Mouse (Mus musculus): ENCODE measurements around the gene Fam69b. TPM values are rescaled to one million over a fixed set of nuclear protein-coding genes. Genes with fewer than 3 reads are reported as not detected.

Fam69b gene
- total RNA-seq, 2 experiments from 2014 or later, result 88.2 to 90.8 TPM

DNA sequence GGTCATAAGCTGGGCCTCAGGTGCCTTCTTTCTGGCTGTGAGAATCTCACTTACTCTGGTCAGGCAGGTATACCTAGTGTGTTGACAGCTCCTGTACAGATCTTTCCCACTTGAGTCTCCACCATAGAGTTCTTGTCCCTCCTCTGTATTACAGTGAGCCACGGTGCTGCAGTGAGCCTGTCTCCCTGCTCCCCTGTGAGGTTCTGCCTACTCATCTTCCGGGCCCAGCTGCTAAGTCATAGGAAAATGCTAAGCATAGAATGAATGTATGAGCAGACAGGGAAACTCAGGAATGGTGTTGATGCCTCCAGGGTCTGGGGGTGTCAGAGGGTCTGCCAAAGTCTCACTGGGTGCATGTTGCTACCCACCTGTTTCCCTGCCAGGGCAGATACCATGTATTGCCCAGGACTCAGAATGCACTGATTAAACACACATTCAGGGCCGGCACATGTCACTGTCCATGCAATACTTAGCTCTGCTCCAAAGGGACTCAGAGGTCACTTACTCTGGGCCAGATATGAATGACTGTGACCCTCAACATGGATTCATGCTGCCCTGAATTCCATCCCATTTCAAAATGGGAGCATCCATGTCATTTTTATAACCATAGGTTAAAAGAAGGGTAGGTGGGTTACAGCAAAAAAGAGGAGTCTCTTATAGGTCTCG is 12.7 kb upstream of the Fam69b start:
- intact Hi-C loops (cut with DNase I), result no loop called here
- no peak for DNase-seq (ENCODE audit: extremely low spot score in 1 of 2, low spot score in 2 of 2)

GRCm38 (mm10) chr2:26617331-26617730 is 10.9 kb upstream of the Fam69b start:
- no peak for DNase-seq (ENCODE audit: extremely low spot score in 1 of 2, low spot score in 2 of 2)
- intact Hi-C loops (cut with DNase I), result no loop called here

DNA sequence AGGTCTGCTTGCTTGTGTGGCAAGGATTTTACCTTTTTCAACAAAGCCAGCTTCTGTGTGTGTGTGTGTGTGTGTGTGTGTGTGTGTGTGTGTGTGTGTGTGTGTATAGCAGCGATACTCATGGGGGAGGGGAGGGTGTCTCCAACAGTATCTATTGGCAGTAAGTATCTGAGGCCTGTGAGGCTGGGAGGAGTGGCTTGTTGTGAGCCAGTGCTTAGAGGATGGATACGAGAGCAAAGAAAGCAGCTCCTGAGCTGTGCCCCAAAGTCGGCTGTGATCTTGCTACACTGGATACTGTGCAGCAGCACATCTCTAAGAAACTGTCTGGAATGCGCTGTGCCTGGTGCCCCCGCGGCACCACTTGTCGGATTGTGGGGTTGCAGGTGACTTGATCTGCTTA is 10.3 kb upstream of the Fam69b start:
- intact Hi-C loops (cut with DNase I), result no loop called here
- no peak for DNase-seq (ENCODE audit: extremely low spot score in 1 of 2, low spot score in 2 of 2)

DNA sequence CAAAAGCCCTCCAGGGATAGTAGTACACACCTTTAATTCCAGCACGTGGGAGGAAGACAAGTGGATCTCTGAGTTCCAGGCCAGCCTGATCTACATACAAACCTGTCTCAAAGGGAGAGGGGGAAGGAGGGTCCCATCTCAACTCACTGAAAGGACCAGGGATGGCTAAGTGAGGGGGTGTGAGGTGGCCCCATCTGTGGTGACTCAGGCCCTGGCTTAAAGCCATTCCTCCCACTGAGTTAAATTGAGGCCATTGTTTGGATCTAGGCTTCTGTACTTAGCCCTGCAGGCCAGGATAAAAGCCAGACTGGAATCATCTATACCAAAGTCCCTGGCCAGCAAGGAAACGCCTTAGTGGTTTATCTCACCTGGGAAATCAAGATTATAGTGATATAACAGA is 7.0 kb upstream of the Fam69b start:
- DNase-seq (ENCODE audit: extremely low spot score in 1 of 2, low spot score in 2 of 2), result no peak
- intact Hi-C loops (cut with DNase I), result no loop called here

DNA sequence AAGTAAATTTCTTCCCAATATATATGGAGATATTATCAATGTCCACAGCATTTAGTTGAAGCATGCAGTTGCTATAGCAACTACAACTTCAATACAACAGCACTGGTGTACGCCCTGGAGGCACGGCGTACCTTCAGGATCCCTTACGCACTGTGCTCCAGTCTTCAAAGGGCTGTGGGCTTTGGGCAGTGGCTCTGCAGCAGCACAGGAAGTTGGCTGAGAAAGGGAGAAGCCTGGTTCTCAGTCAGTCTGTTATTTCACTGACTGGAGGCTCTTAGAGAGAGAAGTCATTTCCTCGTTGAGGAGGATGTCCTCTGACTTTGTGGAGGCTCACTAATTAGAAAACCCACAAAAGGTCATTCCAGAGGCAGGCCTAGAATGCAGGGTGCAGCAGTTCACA is 5.3 kb upstream of the Fam69b start:
- intact Hi-C loops (cut with DNase I), result no loop called here
- no peak for DNase-seq (ENCODE audit: extremely low spot score in 1 of 2, low spot score in 2 of 2)

DNA sequence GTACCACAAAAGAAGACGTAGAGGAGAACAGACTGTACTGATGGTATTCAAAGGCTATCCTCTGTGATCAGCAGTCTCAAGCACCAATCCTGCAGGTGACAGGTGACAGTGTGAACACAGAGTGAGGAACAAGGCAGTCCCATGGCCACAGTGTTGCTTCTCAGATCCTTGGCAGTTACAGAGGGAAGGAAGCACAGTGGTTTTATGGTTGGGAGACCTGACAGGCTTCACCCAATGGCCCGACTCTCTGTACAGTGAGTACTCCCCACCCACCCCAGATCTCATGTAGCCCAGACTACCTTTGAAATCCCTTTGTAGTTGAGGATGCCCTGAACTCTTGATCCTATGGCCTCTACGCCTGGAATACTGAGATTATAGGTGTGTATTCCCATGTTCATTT is 2.8 kb upstream of the Fam69b start:
- no peak for DNase-seq (ENCODE audit: extremely low spot score in 1 of 2, low spot score in 2 of 2)
- intact Hi-C loops (cut with DNase I), result no loop called here

GRCm38 (mm10) chr2:26626081-26626480 is 2.2 kb upstream of the Fam69b start:
- intact Hi-C loops (cut with DNase I), result no loop called here
- no peak for DNase-seq (ENCODE audit: extremely low spot score in 1 of 2, low spot score in 2 of 2)

GRCm38 (mm10) chr2:26628792-26629437 is 658 bp downstream of the Fam69b start:
- no peak for DNase-seq (ENCODE audit: extremely low spot score in 1 of 2, low spot score in 2 of 2)
- intact Hi-C loops (cut with DNase I), result no loop called here

DNA sequence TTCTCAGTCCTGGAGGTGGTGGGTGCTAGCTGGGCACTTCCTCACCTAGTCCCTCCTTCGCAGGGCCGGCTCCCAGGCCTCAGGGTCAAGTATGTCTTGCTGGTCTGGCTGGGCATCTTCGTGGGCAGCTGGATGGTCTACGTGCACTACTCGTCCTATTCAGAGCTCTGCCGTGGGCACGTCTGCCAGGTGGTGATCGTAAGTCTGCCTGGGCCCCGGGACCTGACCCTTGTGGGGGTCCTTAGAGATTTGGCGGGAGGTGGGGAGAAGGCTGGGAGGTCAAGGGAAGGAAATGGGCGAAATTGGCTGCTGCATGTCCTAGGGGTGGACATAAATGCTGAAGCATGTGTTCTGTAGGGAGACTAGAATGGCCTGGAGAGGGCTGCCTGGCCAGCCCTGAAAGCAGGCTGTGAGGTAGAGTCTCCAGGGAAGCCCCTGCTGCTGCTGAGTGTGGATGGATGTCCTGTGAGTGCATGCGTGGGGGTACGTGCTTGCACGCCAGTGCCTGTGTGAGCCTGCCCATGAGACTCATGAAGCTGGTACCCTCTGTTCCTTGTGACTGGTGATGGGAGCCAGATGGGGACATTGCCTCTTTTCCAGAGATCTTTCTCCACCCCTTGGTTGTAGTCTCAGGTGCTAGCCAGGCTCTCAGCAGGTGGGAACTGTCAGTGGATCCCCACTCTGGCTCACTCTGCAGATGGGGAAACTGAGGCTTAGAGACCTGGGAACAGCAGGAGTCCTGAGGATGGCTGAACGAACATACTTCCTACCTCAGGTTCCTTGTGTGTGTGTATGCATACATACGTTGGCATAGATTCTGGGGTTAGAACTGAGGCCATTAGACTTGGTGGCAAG is 4.5 kb downstream of the Fam69b start:
- intact Hi-C loops (cut with DNase I), result no loop called here
- DNase-seq (ENCODE audit: extremely low spot score in 1 of 2, low spot score in 2 of 2), result no peak

DNA sequence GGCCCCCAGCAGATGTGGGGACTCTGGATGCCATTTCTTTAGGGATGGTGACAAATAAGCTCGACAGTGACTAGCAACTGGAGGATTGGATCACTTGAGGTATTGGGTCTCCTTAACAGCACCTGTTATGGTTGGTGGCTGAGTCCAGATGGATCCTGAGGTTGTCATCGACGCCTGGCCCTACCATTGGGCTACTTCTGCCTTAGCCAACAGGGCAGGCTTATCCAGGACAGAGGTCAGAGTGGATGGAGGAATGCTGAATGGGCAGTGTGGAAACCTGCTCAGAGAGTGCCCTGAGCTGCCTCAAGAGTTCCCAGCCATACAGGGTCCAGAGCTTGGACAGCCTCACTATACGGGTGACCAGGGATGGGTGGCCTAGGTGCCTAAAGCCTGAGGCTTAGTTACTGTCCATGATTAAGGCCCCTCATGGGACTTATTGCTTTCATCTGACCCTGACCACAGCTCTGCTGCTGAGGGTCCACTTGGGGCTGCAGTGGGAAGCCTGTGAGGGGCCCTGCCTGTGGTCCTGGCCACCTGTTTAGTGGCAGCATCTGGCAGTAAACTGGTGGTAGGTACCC is 5.8 kb downstream of the Fam69b start:
- intact Hi-C loops (cut with DNase I), result no loop called here
- peak in 1 of 2 experiments; percentile 11 for DNase-seq (ENCODE audit: extremely low spot score in 1 of 2, low spot score in 2 of 2)

DNA sequence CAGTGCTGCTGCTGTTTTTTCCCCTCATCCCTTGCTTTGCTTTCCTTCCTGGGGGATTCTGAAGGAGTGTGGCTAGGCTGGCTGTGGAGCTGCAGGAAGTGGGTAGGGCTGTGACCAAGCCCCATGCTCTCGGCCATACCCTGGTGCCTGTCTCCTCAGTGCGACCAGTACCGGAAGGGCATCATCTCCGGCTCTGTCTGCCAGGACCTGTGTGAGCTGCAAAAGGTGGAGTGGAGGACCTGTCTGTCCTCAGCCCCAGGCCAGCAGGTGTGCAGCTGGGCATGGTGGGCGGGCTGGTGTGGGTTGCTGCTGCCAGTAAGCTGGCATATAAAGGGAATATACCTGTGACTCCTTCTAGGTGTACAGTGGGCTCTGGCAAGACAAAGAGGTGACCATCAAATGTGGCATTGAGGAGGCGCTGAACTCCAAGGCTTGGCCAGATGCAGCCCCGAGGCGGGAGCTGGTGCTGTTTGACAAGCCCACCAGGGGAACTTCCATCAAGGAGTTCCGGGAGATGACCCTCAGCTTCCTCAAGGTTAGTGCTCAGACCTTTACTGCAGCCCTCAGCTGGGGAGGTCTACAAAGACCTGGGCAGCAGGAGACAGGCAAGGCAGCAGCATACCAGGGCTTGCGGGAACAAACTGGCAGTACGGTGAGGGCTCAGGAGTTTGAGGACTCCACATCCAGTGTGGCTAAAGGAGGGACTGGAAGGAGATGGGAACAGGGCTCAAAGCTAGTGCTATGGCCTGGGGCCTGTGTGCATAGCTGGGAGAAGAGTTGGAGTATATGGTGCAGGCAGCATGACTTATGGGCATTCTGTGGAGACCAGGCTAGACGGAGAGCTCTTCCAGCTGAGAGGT is 6.6 kb downstream of the Fam69b start:
- intact Hi-C loops (cut with DNase I), result loop anchor here (5.0 kb wide), 1 partner anchor 188 kb away; the partner anchor contains the start of gene Sec16a

GRCm38 (mm10) chr2:26635489-26636324 is 7.5 kb downstream of the Fam69b start:
- intact Hi-C loops (cut with DNase I), result loop anchor here (5.0 kb wide), 1 partner anchor 188 kb away; the partner anchor contains the start of gene Sec16a
- DNase-seq (ENCODE audit: extremely low spot score in 1 of 2, low spot score in 2 of 2), result peak in 1 of 2 experiments; percentile 21

More for the DNA sequence above, 6.6 kb downstream of the Fam69b start:
- DNase-seq (ENCODE audit: extremely low spot score in 1 of 2, low spot score in 2 of 2), result no peak

DNA sequence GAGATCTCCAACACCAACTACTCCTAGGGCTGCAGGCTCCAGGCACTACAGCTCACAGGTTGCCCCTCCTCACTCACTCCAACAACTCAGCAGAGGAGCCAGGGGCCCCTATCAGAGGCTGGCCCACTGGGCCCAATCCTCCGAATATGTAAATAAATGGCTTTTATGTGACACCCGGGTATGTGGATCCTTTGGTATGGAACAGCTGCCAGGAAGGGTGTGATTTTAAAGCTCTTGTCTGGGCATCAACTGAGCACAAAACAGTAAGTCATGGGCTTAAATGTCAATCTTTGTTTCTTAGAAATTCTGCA is 8.0 kb downstream of the Fam69b start:
- DNase-seq (ENCODE audit: extremely low spot score in 1 of 2, low spot score in 2 of 2), result no peak
- intact Hi-C loops (cut with DNase I), result loop anchor here (5.0 kb wide), 1 partner anchor 189 kb away; the partner anchor contains the start of gene Sec16a

DNA sequence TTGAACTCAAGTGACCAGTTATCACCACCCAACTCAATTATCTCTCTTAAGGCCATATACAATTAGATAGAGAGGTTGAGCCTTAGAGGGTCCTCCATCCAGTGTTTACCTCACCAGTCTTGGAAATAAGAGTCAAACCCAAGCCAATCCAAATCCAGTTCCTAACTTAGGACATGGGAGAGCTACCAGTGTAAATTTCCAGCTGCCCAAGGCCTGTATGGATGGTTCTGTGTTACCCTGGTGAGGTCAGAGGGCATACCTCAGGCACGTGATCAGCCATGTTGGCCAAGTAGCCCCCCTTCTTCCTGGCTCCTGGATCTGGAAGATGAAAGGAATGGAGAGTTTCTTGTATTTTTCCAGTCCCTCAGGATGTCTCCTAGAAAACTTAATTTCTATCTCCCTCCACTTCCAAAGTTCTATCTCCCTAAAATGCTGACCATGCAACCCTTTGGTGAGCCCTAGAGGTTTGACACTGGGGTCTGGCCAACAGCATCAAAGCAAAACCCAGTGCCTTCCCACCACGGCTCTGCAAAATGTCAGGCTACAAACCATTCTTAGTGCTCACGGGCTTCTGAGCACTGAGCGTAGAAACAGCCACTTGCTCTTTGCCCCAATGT is 9.2 kb downstream of the Fam69b start:
- intact Hi-C loops (cut with DNase I), result loop anchor here (5.0 kb wide), 1 partner anchor 190 kb away; the partner anchor contains the start of gene Sec16a
- DNase-seq (ENCODE audit: extremely low spot score in 1 of 2, low spot score in 2 of 2), result no peak

- peak in 1 of 2 experiments; percentile 17 for DNase-seq (ENCODE audit: extremely low spot score in 1 of 2, low spot score in 2 of 2)
- intact Hi-C loops (cut with DNase I), result loop anchor here (5.0 kb wide), 1 partner anchor 191 kb away; the partner anchor contains the start of gene Sec16a
These were observed 9.8 kb downstream of the Fam69b start for GRCm38 (mm10) chr2:26638039-26638438.

DNA sequence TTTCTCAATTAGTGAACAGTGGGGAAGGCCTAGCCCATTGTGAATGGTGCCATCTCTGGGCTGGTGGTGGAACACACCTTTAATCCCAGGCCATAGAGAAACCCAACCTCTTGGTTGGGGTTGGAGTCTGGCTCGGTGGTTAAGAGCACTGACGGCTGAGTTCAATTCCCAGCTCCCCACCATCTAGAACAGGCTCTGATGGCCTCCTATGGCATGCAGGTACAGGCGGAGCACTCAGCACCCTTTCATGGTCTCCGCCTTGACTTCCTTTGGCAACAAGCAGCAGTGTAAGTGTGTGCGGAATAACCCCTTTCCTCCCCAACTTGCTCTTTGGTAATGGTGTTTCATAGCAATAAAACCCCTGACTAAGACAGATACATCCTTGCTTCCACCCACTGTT is 10.3 kb downstream of the Fam69b start:
- intact Hi-C loops (cut with DNase I), result loop anchor here (5.0 kb wide), 1 partner anchor 191 kb away; the partner anchor contains the start of gene Sec16a

GRCm38 (mm10) chr2:26639083-26639482 is 10.8 kb downstream of the Fam69b start:
- DNase-seq (ENCODE audit: extremely low spot score in 1 of 2, low spot score in 2 of 2), result no peak
- intact Hi-C loops (cut with DNase I), result loop anchor here (5.0 kb wide), 1 partner anchor 192 kb away; the partner anchor contains the start of gene Sec16a

More for the DNA sequence above, 10.3 kb downstream of the Fam69b start:
- no peak for DNase-seq (ENCODE audit: extremely low spot score in 1 of 2, low spot score in 2 of 2)
